Mouse (Mus musculus): ENCODE measurements around the gene Gm38392. TPM values are rescaled to one million over a fixed set of nuclear protein-coding genes. Genes with fewer than 3 reads are reported as not detected.
A peak's percentile ranks its signal among the peaks of the same experiment; 100 is the strongest.
"Not testable (repeated sequence)": the region's sequence is repeated elsewhere in the genome, so short reads cannot be mapped to it uniquely, and the experiment has no call there.

Gm38392 gene
- polyA plus RNA-seq, 1 experiment from 2014 or later = not detected

GRCm38 (mm10) chr3:88296110-88296560 is 9.1 kb upstream of the Gm38392 start:
- under 1% methylated on average over 12 of the region's 12 CpGs for WGBS
- no peak for DNase-seq (ENCODE audit: low spot score)
- Histone ChIP-seq H3K9me3 (replicated peaks) (no peaks in the 10 kb centered on the region), H3K27ac (replicated peaks) (peak overlapping the region; percentile 96), H3K27me3 (ENCODE audit: low read depth, poor library complexity, severe bottlenecking) (no peaks in the 10 kb centered on the region), H3K4me3 (peak overlapping the region; percentile 85), H3K36me3 (peaks cover 29% of the 10 kb centered on the region), H3K4me1 (peaks cover 23% of the 10 kb centered on the region)

GRCm38 (mm10) chr3:88295272-88295671 is 8.3 kb upstream of the Gm38392 start:
- WGBS = 76% methylated on average over 1 of the region's 1 CpGs
- Histone ChIP-seq H3K27ac (replicated peaks) (peak overlapping the region; percentile 96), H3K4me1 (peaks cover 23% of the 10 kb centered on the region), H3K4me3 (peak overlapping the region; percentile 85), H3K36me3 (peaks cover 20% of the 10 kb centered on the region)
- not testable (repeated sequence) for H3K9me3 ChIP-seq (replicated peaks); H3K27me3 ChIP-seq (ENCODE audit: low read depth, poor library complexity, severe bottlenecking); DNase-seq (ENCODE audit: low spot score)

- H3K27ac ChIP-seq (replicated peaks) = no peak overlapping the region
- WGBS = 69% methylated on average over 4 of the region's 4 CpGs
- peak; percentile 25 for DNase-seq (ENCODE audit: low spot score)
- H3K27me3 ChIP-seq (ENCODE audit: low read depth, poor library complexity, severe bottlenecking) = no peaks in the 10 kb centered on the region
- no peaks in the 10 kb centered on the region for H3K9me3 ChIP-seq (replicated peaks)
- H3K4me1 ChIP-seq = peaks cover 9% of the 10 kb centered on the region
- H3K4me3 ChIP-seq = no peak overlapping the region
- no peaks in the 10 kb centered on the region for H3K36me3 ChIP-seq
Observed at GRCm38 (mm10) chr3:88291970-88292369, 5.0 kb upstream of the Gm38392 start.

- H3K36me3 ChIP-seq = peaks cover 14% of the 10 kb centered on the region
- WGBS = 81% methylated on average over 8 of the region's 10 CpGs
- H3K4me3 ChIP-seq; H3K27ac ChIP-seq (replicated peaks); H3K4me1 ChIP-seq; H3K27me3 ChIP-seq (ENCODE audit: low read depth, poor library complexity, severe bottlenecking); H3K9me3 ChIP-seq (replicated peaks); DNase-seq (ENCODE audit: low spot score): not testable (repeated sequence)
Observed at GRCm38 (mm10) chr3:88288133-88288713, 1.2 kb upstream of the Gm38392 start.

GRCm38 (mm10) chr3:88285565-88285895 is 1.5 kb downstream of the Gm38392 start:
- H3K27ac ChIP-seq (replicated peaks); H3K27me3 ChIP-seq (ENCODE audit: low read depth, poor library complexity, severe bottlenecking); H3K9me3 ChIP-seq (replicated peaks); H3K4me3 ChIP-seq; DNase-seq (ENCODE audit: low spot score); H3K4me1 ChIP-seq: not testable (repeated sequence)
- peaks cover 14% of the 10 kb centered on the region for H3K36me3 ChIP-seq
- 67% methylated on average over 2 of the region's 2 CpGs for WGBS

- DNase-seq (ENCODE audit: low spot score); H3K27ac ChIP-seq (replicated peaks); H3K4me1 ChIP-seq; H3K27me3 ChIP-seq (ENCODE audit: low read depth, poor library complexity, severe bottlenecking); H3K9me3 ChIP-seq (replicated peaks); H3K4me3 ChIP-seq: not testable (repeated sequence)
- 95% methylated on average over 14 of the region's 14 CpGs for WGBS
- peaks cover 14% of the 10 kb centered on the region for H3K36me3 ChIP-seq
Observed at GRCm38 (mm10) chr3:88284815-88285564, 2.0 kb downstream of the Gm38392 start.

GRCm38 (mm10) chr3:88281141-88281916 is 5.7 kb downstream of the Gm38392 start:
- not testable (repeated sequence) for DNase-seq (ENCODE audit: low spot score); H3K4me3 ChIP-seq; H3K27ac ChIP-seq (replicated peaks); H3K36me3 ChIP-seq; H3K27me3 ChIP-seq (ENCODE audit: low read depth, poor library complexity, severe bottlenecking); H3K4me1 ChIP-seq; H3K9me3 ChIP-seq (replicated peaks)
- WGBS = 66% methylated on average over 11 of the region's 11 CpGs

GRCm38 (mm10) chr3:88280035-88280434 is 7.0 kb downstream of the Gm38392 start:
- Histone ChIP-seq H3K4me1 (no peaks in the 10 kb centered on the region), H3K36me3 (peaks cover 2% of the 10 kb centered on the region; the same call in 1 of the 2 replicates), H3K4me3 (no peak overlapping the region), H3K27ac (replicated peaks) (no peak overlapping the region), H3K27me3 (ENCODE audit: low read depth, poor library complexity, severe bottlenecking) (no peaks in the 10 kb centered on the region), H3K9me3 (replicated peaks) (no peaks in the 10 kb centered on the region)
- DNase-seq (ENCODE audit: low spot score) = no peak
- 88% methylated on average over 2 of the region's 2 CpGs for WGBS

GRCm38 (mm10) chr3:88276529-88277143 is 10.4 kb downstream of the Gm38392 start:
- no peaks in the 10 kb centered on the region for H3K4me1 ChIP-seq
- H3K9me3 ChIP-seq (replicated peaks) = no peaks in the 10 kb centered on the region
- H3K27me3 ChIP-seq (ENCODE audit: low read depth, poor library complexity, severe bottlenecking) = no peaks in the 10 kb centered on the region
- DNase-seq (ENCODE audit: low spot score) = no peak
- no peak overlapping the region for H3K4me3 ChIP-seq
- H3K27ac ChIP-seq (replicated peaks) = no peak overlapping the region
- 55% methylated on average over 7 of the region's 7 CpGs for WGBS
- no peaks in the 10 kb centered on the region for H3K36me3 ChIP-seq

GRCm38 (mm10) chr3:88276121-88276520 is 10.9 kb downstream of the Gm38392 start:
- Histone ChIP-seq H3K4me3 (no peak overlapping the region), H3K27me3 (ENCODE audit: low read depth, poor library complexity, severe bottlenecking) (no peaks in the 10 kb centered on the region), H3K36me3 (no peaks in the 10 kb centered on the region), H3K4me1 (no peaks in the 10 kb centered on the region), H3K27ac (replicated peaks) (no peak overlapping the region), H3K9me3 (replicated peaks) (no peaks in the 10 kb centered on the region)
- no peak for DNase-seq (ENCODE audit: low spot score)
- WGBS = 89% methylated on average over 2 of the region's 2 CpGs

- no peaks in the 10 kb centered on the region for H3K36me3 ChIP-seq
- H3K27me3 ChIP-seq (ENCODE audit: low read depth, poor library complexity, severe bottlenecking) = no peaks in the 10 kb centered on the region
- DNase-seq (ENCODE audit: low spot score) = no peak
- no peak overlapping the region for H3K27ac ChIP-seq (replicated peaks)
- no peak overlapping the region for H3K4me3 ChIP-seq
- no peaks in the 10 kb centered on the region for H3K4me1 ChIP-seq
- no peaks in the 10 kb centered on the region for H3K9me3 ChIP-seq (replicated peaks)
- 93% methylated on average over 4 of the region's 4 CpGs for WGBS
Observed at GRCm38 (mm10) chr3:88274002-88274401, 13.0 kb downstream of the Gm38392 start.

GRCm38 (mm10) chr3:88271859-88272258 is 15.2 kb downstream of the Gm38392 start:
- Histone ChIP-seq H3K27ac (replicated peaks) (no peak overlapping the region), H3K9me3 (replicated peaks) (no peaks in the 10 kb centered on the region), H3K4me1 (no peaks in the 10 kb centered on the region), H3K36me3 (no peaks in the 10 kb centered on the region), H3K4me3 (no peak overlapping the region), H3K27me3 (ENCODE audit: low read depth, poor library complexity, severe bottlenecking) (no peaks in the 10 kb centered on the region)
- no peak for DNase-seq (ENCODE audit: low spot score)
- WGBS = 92% methylated on average over 3 of the region's 3 CpGs

Measured in midbrain, embryonic 10.5 days (tissue).